Mouse (Mus musculus) CH12.LX (cell line): ENCODE results near the gene Ube2s.

Experiments used
- CTCF ChIP-seq, 2 experiments: IDR thresholded peaks in 1 of 2; conservative IDR thresholded peaks in 1 of 2; 2 replicates each; pipeline ENCODE4 v1.5.1; 2011 to 2012; ENCODE audit warnings: low read depth in 2 of 2, low read length in 2 of 2, improper control_type of control experiment in 1 of 2, inconsistent platforms in 1 of 2, mild to moderate bottlenecking in 1 of 2, moderate library complexity in 1 of 2
- HCFC1 ChIP-seq: IDR thresholded peaks from 2 replicates; pipeline ENCODE4 v1.6.1; 2012; ENCODE audit warnings: low read depth, mild to moderate bottlenecking, inconsistent platforms, low read length, improper control_type of control experiment
- IRF4 ChIP-seq: IDR thresholded peaks from 2 replicates; pipeline ENCODE4 v1.6.1; 2014; ENCODE audit warnings: low read depth, mild to moderate bottlenecking, inconsistent platforms, low read length, improper control_type of control experiment
- MAFK ChIP-seq: IDR thresholded peaks from 2 replicates; pipeline ENCODE4 v1.6.1; 2011; ENCODE audit warnings: low read length, improper control_type of control experiment; ENCODE audit not compliant: insufficient replicate concordance
- MAX ChIP-seq: IDR thresholded peaks from 2 replicates; pipeline ENCODE4 v1.6.1; 2011; ENCODE audit warnings: low read length, improper control_type of control experiment
- POLR2A ChIP-seq: IDR thresholded peaks from 2 replicates; pipeline ENCODE4 v1.6.1; 2011; ENCODE audit warnings: low read depth, mild to moderate bottlenecking, improper control_type of control experiment, low read length
- POLR2AphosphoS2 ChIP-seq: IDR thresholded peaks from 2 replicates; pipeline ENCODE4 v1.6.1; 2011; ENCODE audit warnings: low read depth, low read length, improper control_type of control experiment

DNA sequence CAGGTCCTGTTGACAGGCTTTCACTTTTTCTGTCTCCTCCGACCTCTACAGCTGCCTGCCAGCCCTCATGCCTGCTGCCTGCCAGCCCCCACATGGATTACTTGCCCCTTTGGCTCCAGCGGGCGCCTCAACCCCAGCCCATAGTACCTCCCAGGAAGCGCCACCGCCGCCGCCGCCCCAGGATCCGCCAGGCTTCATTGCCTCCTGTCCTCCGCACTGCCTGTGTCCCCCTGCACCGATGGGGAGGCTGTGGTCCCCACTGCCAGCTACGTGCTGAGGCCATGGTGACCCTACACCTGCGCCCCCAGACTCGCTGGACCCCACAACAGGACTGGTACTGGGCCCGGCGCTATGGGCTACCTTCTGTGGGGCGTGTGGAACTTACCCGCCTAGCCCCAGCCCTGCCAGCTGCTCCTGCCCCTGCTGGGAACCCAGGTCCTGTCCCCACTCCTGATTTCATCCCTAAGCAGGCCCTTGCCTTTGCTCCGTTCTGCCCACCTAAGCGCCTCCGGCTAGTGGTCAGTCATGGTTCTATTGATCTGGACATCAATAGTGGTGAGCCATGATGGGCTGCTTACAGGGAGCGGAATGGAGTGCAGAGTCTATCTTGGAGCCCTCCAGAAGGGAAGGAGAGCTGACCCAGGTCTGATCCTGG is 65.9 kb downstream of the Ube2s start:
- TF ChIP-seq CTCF (conservative IDR thresholded peaks at IDR 0.05 in 1 of 2, IDR thresholded peaks at IDR 0.05 in 1 of 2; ENCODE audit: low read depth in 2 of 2, low read length in 2 of 2) (no peak), MAFK (no peak), POLR2A (no peak), IRF4 (no peak), MAX (no peak), HCFC1 (no peak), POLR2AphosphoS2 (no peak)
